Mouse (Mus musculus) heart, embryonic 14.5 days (tissue): ENCODE results near the gene Dgkg. TPM values are rescaled to one million over a fixed set of nuclear protein-coding genes. Genes with fewer than 3 reads are reported as not detected.

Experiments used
- ATAC-seq: fragments of 200-750 bp; cut with Nextera tagmentation; 2 replicates; pipeline ENCODE4 v1.8.0; 2017; ENCODE audit warnings: low read depth, moderate TSS enrichment; ENCODE audit not compliant: insufficient number of reproducible peaks, insufficient read depth, low FRiP score
- H3K27ac ChIP-seq, 2 experiments: fragments of 200-500 bp in 1 of 2; fragments of 300-500 bp in 1 of 2; sonication (generic) in 1 of 2; replicated peaks in 1 of 2; 2 replicates each; pipeline ENCODE4 v1.5.1; 2012 to 2014; ENCODE audit warnings: low read depth in 2 of 2, low read length in 2 of 2, control low read depth in 1 of 2, mild to moderate bottlenecking in 1 of 2, mixed read lengths in 1 of 2; ENCODE audit not compliant: control insufficient read depth in 1 of 2, insufficient read depth in 1 of 2
- H3K27me3 ChIP-seq: fragments of 300-500 bp; sonication (generic); 2 replicates; pipeline ENCODE4 v1.6.1; 2014; ENCODE audit warnings: mild to moderate bottlenecking, low read length, control low read depth; ENCODE audit not compliant: control insufficient read depth, insufficient read depth
- H3K36me3 ChIP-seq: fragments of 300-500 bp; sonication (generic); 2 replicates; pipeline ENCODE4 v1.6.1; 2014; ENCODE audit warnings: mild to moderate bottlenecking, control low read depth, low read length, mixed read lengths; ENCODE audit not compliant: control insufficient read depth, insufficient read depth
- H3K4me1 ChIP-seq, 2 experiments: fragments of 200-500 bp in 1 of 2; fragments of 300-500 bp in 1 of 2; sonication (generic) in 1 of 2; 2 replicates each; pipeline ENCODE4 v1.6.1; 2012 to 2014; ENCODE audit warnings: low read length in 2 of 2, control low read depth in 1 of 2, mixed read lengths in 1 of 2; ENCODE audit not compliant: control insufficient read depth in 2 of 2, insufficient read depth in 2 of 2
- H3K4me2 ChIP-seq: fragments of 300-500 bp; sonication (generic); 2 replicates; pipeline ENCODE4 v1.6.1; 2014; ENCODE audit warnings: mild to moderate bottlenecking, low read length
- H3K4me3 ChIP-seq, 2 experiments: fragments of 200-500 bp in 1 of 2; fragments of 300-500 bp in 1 of 2; sonication (generic) in 1 of 2; 2 replicates each; pipeline ENCODE4 v1.5.1; 2012 to 2014; ENCODE audit warnings: low read length in 2 of 2, mild to moderate bottlenecking in 2 of 2, control low read depth in 1 of 2, low read depth in 1 of 2, moderate library complexity in 1 of 2; ENCODE audit not compliant: control insufficient read depth in 1 of 2, insufficient read depth in 1 of 2
- H3K9ac ChIP-seq: fragments of 300-500 bp; sonication (generic); 2 replicates; pipeline ENCODE4 v1.6.1; 2014; ENCODE audit warnings: mild to moderate bottlenecking, low read length
- H3K9me3 ChIP-seq: fragments of 300-500 bp; sonication (generic); 2 replicates; pipeline ENCODE4 v1.6.1; 2016; ENCODE audit warnings: low read length, control low read depth; ENCODE audit not compliant: control insufficient read depth
- WGBS: fragments of 180-500 bp; shearing (Covaris S2); extraction: QIAGEN DNeasy Blood & Tissue Kit; methylation state at CpG from one replicate; pipeline ENCODE4 v1.1.7; 2014; 5-methylcytosine and 5-hydroxymethylcytosine counted together
- polyA plus RNA-seq: library from polyadenylated mRNA; unstranded; fragments of >200 nt; fragmentation: Nextera tagmentation; extraction: Ambion mirVana; gene quantifications from 2 replicates; pipeline ENCODE4 v1.2.1, GENCODE M21; 2014

Dgkg gene
- polyA plus RNA-seq, 1 experiment from 2014 or later, result 0.42 TPM

DNA sequence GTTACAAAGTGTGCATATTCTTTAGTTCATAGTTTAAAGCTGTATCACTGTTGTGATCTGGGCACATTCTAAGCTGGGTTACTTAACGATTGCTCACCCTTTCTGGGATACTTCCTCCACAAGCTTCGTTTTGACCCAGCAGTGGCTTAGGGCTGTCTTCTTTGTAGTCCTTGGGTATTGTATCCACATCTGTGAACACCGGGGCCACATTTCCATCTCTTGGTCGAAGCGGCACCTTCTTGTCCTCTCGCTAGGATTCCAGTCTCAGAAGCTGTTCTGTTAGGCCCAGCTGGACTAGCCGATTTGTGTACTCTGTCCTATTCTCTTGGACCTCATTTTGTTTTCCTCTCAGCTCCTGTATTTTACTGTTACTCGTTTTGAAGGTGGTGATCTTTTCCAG lies 13.6 kb downstream of the Dgkg start:
- no peak overlapping the region for H3K27ac ChIP-seq
- no peak overlapping the region for H3K4me2 ChIP-seq
- no peaks in the 10 kb centered on the region for H3K4me1 ChIP-seq
- no peaks in the 10 kb centered on the region; the same call in 1 of the 2 replicates for H3K27me3 ChIP-seq
- ATAC-seq, result no peak
- H3K36me3 ChIP-seq, result no peaks in the 10 kb centered on the region
- 71% methylated on average over 8 of the region's 8 CpGs for WGBS
- no peak overlapping the region for H3K9ac ChIP-seq
- H3K4me3 ChIP-seq, result no peak overlapping the region
- no peaks in the 10 kb centered on the region for H3K9me3 ChIP-seq

DNA sequence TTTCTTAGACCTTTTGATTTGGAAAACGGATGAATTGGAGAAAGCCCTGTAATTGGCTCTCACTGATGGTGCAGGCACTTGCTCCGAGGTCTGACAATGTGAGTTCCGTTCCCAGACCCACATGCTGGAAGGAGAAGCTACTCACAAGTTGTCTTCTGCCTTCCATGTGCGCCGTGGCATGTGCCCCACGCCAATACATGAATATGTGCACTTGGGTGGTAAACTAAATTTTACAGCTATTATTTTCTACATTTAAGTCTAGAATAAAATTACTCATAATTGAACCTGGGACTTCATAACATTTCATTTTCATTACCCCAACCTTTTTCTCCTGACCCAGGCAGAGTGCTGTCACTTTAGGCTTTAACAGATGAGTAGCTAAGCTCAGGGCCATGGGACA lies 14.1 kb downstream of the Dgkg start:
- ATAC-seq, result no peak
- Histone ChIP-seq H3K27ac (no peak overlapping the region), H3K4me3 (no peak overlapping the region), H3K9ac (no peak overlapping the region), H3K4me2 (no peak overlapping the region), H3K36me3 (no peaks in the 10 kb centered on the region), H3K9me3 (no peaks in the 10 kb centered on the region), H3K27me3 (no peaks in the 10 kb centered on the region; the same call in 1 of the 2 replicates), H3K4me1 (no peaks in the 10 kb centered on the region)
- 80% methylated on average over 6 of the region's 6 CpGs for WGBS

DNA sequence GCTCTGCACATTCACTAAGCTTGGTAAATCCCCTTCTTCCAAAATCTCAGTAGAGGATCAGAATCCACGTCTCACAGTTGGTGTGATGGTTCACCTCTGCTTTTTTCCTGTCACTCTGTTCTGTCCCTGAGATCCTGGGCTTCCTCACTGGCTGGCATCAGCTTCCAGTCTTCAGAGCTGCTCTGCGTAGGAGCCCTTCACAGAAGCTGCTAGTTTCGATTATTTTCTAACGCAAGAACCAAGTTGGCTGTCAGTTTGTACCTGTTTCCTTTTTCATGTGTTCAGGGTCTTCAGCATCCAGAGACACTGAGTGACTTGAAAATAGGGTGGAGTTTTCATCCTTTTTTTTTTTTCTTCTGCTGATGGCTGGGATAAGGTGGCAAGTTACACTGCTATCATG lies 15.0 kb downstream of the Dgkg start:
- WGBS, result 71% methylated on average over 4 of the region's 4 CpGs
- Histone ChIP-seq H3K9ac (no peak overlapping the region), H3K27me3 (no peaks in the 10 kb centered on the region; the same call in none of the 2 replicates), H3K36me3 (no peaks in the 10 kb centered on the region), H3K4me1 (no peaks in the 10 kb centered on the region), H3K9me3 (no peaks in the 10 kb centered on the region), H3K4me2 (no peak overlapping the region), H3K27ac (no peak overlapping the region), H3K4me3 (no peak overlapping the region)
- ATAC-seq, result no peak

DNA sequence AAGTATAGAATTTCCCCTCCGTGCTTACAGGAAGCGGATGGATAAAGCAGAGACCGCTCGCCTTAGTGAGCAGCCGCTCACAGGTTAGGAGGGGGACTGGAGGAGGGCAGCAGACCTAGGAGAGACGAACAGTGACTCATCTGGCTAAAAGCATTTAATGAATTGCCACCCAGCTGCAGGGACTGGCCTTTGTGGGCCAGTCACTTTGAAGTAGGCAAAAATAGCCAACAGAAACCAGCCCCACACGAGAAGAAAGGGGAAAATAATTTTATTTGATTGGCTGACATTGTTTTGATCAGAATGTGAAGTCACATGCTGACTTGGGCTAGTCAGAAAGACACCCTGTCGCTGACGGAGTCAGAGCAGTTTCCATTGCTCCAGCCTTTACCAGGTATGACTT lies 15.4 kb downstream of the Dgkg start:
- no peak overlapping the region for H3K9ac ChIP-seq
- no peak overlapping the region for H3K4me3 ChIP-seq
- H3K9me3 ChIP-seq, result no peaks in the 10 kb centered on the region
- no peak overlapping the region for H3K27ac ChIP-seq
- no peak overlapping the region for H3K4me2 ChIP-seq
- no peaks in the 10 kb centered on the region for H3K36me3 ChIP-seq
- ATAC-seq, result no peak
- H3K27me3 ChIP-seq, result no peaks in the 10 kb centered on the region; the same call in none of the 2 replicates
- WGBS, result 27% methylated on average over 9 of the region's 9 CpGs
- no peaks in the 10 kb centered on the region for H3K4me1 ChIP-seq

DNA sequence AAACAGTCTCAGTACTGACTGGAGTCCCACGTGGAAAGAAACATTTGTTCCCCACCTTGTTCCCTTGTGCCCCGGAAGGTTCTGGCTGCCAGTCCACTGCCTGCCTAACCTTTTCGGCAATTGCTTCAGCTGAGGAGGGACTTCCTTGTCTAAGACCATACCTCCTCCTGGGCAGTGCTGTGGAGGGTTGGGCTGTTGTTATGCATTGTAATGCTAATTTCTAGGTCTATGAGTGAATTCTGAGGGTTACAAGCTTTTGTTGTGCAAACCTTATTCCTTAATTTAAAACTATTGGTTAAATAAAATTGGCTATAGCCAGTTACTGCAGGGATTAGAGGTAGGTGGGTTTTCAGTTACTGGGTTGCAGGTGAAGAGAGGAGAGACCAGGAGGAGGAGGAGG lies 19.7 kb downstream of the Dgkg start:
- Histone ChIP-seq H3K27ac (no peak overlapping the region), H3K36me3 (no peaks in the 10 kb centered on the region), H3K9ac (no peak overlapping the region), H3K27me3 (no peaks in the 10 kb centered on the region; the same call in none of the 2 replicates), H3K9me3 (no peaks in the 10 kb centered on the region), H3K4me2 (no peak overlapping the region), H3K4me3 (no peak overlapping the region), H3K4me1 (no peaks in the 10 kb centered on the region)
- WGBS, result 58% methylated on average over 3 of the region's 3 CpGs
- no peak for ATAC-seq

DNA sequence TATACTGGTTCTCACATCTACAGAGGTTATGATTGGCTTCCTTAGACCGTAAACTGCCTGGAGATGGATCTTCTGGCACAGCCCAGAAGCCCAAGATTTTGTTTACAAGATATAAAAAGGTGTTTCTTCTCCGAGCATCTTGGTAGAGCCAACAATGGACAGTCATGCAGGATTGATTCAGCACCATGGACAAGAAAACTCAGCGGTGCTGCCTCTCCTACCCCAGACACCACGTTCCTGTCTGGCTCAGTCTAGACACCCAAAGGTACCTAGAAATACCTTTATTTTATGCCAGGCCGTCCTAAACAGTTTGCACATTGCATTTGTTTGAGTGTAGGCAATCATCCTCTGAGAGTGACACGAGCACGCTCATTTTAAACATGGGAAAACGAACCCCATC lies 21.3 kb downstream of the Dgkg start:
- ATAC-seq, result no peak
- no peak overlapping the region for H3K9ac ChIP-seq
- H3K4me3 ChIP-seq, result no peak overlapping the region
- no peaks in the 10 kb centered on the region; the same call in 1 of the 2 replicates for H3K27me3 ChIP-seq
- WGBS, result 48% methylated on average over 8 of the region's 8 CpGs
- H3K27ac ChIP-seq, result no peak overlapping the region
- H3K4me2 ChIP-seq, result no peak overlapping the region
- H3K36me3 ChIP-seq, result no peaks in the 10 kb centered on the region
- no peaks in the 10 kb centered on the region for H3K4me1 ChIP-seq
- no peaks in the 10 kb centered on the region for H3K9me3 ChIP-seq

DNA sequence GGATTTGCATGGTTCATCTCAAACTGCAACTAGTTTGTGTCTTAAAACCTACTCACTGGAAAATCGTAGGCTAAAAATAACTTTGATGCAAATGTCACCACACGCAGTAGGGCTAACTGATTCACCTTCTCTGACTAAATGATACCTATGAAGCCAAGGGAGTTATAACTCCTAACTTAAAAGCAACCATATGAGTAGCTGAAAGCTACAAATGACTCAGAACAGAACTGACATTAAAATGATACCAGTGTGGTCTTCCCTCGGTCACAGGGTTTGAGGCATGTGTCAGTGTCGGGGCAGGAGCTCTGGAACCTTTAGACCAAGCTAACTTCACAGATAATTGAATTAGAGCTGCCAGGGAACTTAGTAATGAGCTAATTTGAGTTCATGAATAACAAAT lies 24.0 kb downstream of the Dgkg start:
- no peak overlapping the region for H3K9ac ChIP-seq
- no peaks in the 10 kb centered on the region for H3K4me1 ChIP-seq
- no peaks in the 10 kb centered on the region for H3K36me3 ChIP-seq
- H3K27ac ChIP-seq, result no peak overlapping the region
- no peak overlapping the region for H3K4me2 ChIP-seq
- ATAC-seq, result no peak
- H3K4me3 ChIP-seq, result no peak overlapping the region
- no peaks in the 10 kb centered on the region; the same call in 1 of the 2 replicates for H3K27me3 ChIP-seq
- H3K9me3 ChIP-seq, result no peaks in the 10 kb centered on the region
- WGBS, result 74% methylated on average over 4 of the region's 4 CpGs

DNA sequence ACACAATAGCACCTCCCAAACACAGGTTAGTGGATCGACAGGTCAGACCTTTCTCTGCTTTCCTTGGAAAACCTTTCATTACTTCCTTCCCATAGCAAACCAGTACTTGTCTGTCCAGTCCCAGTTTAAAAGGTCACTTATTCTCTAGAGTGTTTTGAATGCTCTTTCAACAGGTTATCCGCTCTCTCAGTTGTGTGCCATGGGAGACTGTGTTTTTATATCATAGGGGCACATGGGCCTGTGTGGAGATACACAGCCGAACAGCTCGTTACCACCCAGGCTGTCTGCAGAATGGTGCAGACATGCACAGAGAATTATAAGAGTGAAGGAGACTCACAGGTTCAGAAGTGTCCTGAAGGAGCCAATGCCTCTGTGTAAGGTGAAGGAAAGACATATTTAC lies 26.7 kb downstream of the Dgkg start:
- no peak overlapping the region for H3K27ac ChIP-seq
- no peaks in the 10 kb centered on the region for H3K36me3 ChIP-seq
- H3K9me3 ChIP-seq, result no peaks in the 10 kb centered on the region
- no peaks in the 10 kb centered on the region for H3K27me3 ChIP-seq
- no peaks in the 10 kb centered on the region for H3K4me1 ChIP-seq
- H3K4me3 ChIP-seq, result no peak overlapping the region
- 84% methylated on average over 4 of the region's 4 CpGs for WGBS
- ATAC-seq, result no peak
- H3K9ac ChIP-seq, result no peak overlapping the region
- H3K4me2 ChIP-seq, result no peak overlapping the region
